Mouse (Mus musculus): ENCODE measurements at regions not wholly inside any gene's neighbourhood (a gene's known extent, or its start where the extent isn't known, plus 50 kb on each side); places are given as distances from the start of the nearest gene placed in this dataset.

DNA sequence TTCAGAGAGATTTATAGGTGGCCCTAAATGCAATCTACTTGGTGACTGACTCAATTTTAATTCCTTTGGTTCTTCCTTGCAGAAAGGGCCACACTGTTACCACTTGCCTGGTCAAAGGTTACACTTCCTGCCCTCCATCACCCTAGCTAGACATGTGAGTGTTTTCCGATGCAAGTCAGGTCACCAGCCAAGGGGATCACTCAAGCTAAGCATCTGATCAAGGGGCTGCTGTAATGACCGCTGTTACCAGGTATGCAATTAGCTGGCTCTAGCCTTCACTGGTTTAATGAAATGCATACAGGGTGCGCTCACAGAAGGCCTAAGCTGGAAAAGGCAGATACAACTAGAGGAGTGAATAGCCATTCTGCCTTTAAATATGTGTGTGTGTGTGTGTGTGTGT, 105.1 kb downstream of the Mtx2 start:
- 0 out of 2 replicates have a peak overlapping the region, but pooled peaks have one; percentile 31 for H3K27ac ChIP-seq
- H3K27me3 ChIP-seq (ENCODE audit: insufficient read depth, low read length), result no peaks in the 10 kb centered on the region
- no peak overlapping the region for H3K4me2 ChIP-seq (ENCODE audit: low read length)
- H3K4me3 ChIP-seq (replicated peaks; ENCODE audit: low read depth, low read length), result no peak overlapping the region
- no peak overlapping the region for H3K9ac ChIP-seq (ENCODE audit: low read depth, low read length)
- H3K36me3 ChIP-seq (ENCODE audit: insufficient read depth, low read length), result no peaks in the 10 kb centered on the region
- WGBS, result 17% methylated on average over 3 of the region's 3 CpGs
- H3K4me1 ChIP-seq (replicated peaks; ENCODE audit: insufficient read depth, low read length), result peaks cover 13% of the 10 kb centered on the region; the same call in 1 of the 2 replicates
- DNase-seq (ENCODE audit: low spot score) (peak; percentile 49), ATAC-seq (replicated peaks; ENCODE audit: low FRiP score, low read depth) (peak; percentile 81)
- H3K9me3 ChIP-seq (replicated peaks; ENCODE audit: low read length), result no peaks in the 10 kb centered on the region
- TF ChIP-seq CTCF (IDR thresholded peaks at IDR 0.05; ENCODE audit: low read depth), result no peak

DNA sequence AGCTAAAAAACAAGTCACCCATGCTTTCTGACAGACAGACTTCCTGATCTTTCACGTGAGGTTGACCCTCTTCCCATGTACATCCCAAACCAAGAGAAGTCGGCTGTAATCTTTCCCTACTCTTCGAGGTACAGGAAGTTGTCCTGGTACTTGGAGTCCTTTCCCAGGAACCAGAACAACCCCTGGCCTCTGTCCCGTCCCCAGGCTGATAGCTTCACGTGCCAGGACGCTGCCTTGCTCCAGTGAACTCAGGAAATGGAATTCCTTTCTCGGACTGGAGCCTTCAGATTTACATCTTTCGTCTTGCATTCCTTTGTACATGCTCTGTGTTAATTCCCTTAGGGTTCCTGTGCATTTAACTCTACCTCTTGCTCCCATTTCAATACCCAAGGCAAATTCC, 107.6 kb downstream of the Mtx2 start:
- H3K4me3 ChIP-seq (replicated peaks; ENCODE audit: low read depth, low read length), result no peak overlapping the region
- peak overlapping the region; percentile 62 for H3K27ac ChIP-seq
- H3K4me1 ChIP-seq (replicated peaks; ENCODE audit: insufficient read depth, low read length), result peaks cover 13% of the 10 kb centered on the region; the same call in 1 of the 2 replicates
- ATAC-seq (replicated peaks; ENCODE audit: low FRiP score, low read depth) (peak; percentile 55; the same call in 1 of the 2 replicates), DNase-seq (ENCODE audit: low spot score) (peak; percentile 87)
- no peaks in the 10 kb centered on the region for H3K36me3 ChIP-seq (ENCODE audit: insufficient read depth, low read length)
- TF ChIP-seq CTCF (IDR thresholded peaks at IDR 0.05; ENCODE audit: low read depth), result no peak
- H3K9me3 ChIP-seq (replicated peaks; ENCODE audit: low read length), result no peaks in the 10 kb centered on the region
- WGBS, result 4% methylated on average over 8 of the region's 8 CpGs
- H3K4me2 ChIP-seq (ENCODE audit: low read length), result no peak overlapping the region; the same call in 1 of the 2 replicates
- H3K9ac ChIP-seq (ENCODE audit: low read depth, low read length), result no peak overlapping the region
- no peaks in the 10 kb centered on the region for H3K27me3 ChIP-seq (ENCODE audit: insufficient read depth, low read length)

- no peak for TF ChIP-seq CTCF (IDR thresholded peaks at IDR 0.05; ENCODE audit: low read depth)
- no peak for DNase-seq (ENCODE audit: low spot score)
- Histone ChIP-seq H3K9ac (ENCODE audit: low read depth, low read length) (no peak overlapping the region), H3K27me3 (ENCODE audit: insufficient read depth, low read length) (no peaks in the 10 kb centered on the region), H3K9me3 (replicated peaks; ENCODE audit: low read length) (no peaks in the 10 kb centered on the region), H3K4me3 (replicated peaks; ENCODE audit: low read depth, low read length) (no peak overlapping the region), H3K4me1 (replicated peaks; ENCODE audit: insufficient read depth, low read length) (peaks cover 13% of the 10 kb centered on the region; the same call in 1 of the 2 replicates), H3K27ac (peak overlapping the region; percentile 47), H3K4me2 (ENCODE audit: low read length) (no peak overlapping the region), H3K36me3 (ENCODE audit: insufficient read depth, low read length) (no peaks in the 10 kb centered on the region)
- ATAC-seq (replicated peaks; ENCODE audit: low FRiP score, low read depth), result no peak
- 78% methylated on average over 1 of the region's 1 CpGs for WGBS
Observed at GRCm38 (mm10) chr2:74933771-74934170, 108.2 kb downstream of the Mtx2 start.

DNA sequence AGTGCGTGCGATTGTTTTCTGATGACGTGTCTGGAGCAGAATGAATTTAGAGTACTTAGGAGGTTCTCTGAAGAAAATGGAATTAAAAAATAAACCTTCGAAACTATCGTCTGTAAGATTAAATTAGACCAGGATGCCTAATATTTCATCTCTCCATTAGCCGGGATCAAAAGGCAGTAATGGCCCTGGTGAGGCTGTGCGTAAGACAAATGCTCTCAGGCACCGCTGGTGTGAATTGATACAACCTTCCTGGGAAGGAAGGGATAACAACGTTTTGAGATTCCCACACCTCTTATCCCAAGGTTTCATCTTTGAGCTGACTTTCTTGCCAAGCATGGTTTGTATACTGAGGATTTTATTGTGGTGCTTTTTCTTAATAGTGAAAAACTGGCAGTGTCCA, 113.1 kb downstream of the Mtx2 start:
- 65% methylated on average over 9 of the region's 9 CpGs for WGBS
- H3K27me3 ChIP-seq (ENCODE audit: insufficient read depth, low read length), result no peaks in the 10 kb centered on the region
- 0 out of 2 replicates have a peak, but pooled peaks cover under 1% of the 10 kb centered on the region for H3K4me1 ChIP-seq (replicated peaks; ENCODE audit: insufficient read depth, low read length)
- H3K9me3 ChIP-seq (replicated peaks; ENCODE audit: low read length), result no peaks in the 10 kb centered on the region
- H3K4me2 ChIP-seq (ENCODE audit: low read length), result no peak overlapping the region
- H3K36me3 ChIP-seq (ENCODE audit: insufficient read depth, low read length), result no peaks in the 10 kb centered on the region
- H3K9ac ChIP-seq (ENCODE audit: low read depth, low read length), result no peak overlapping the region
- no peak for ATAC-seq (replicated peaks; ENCODE audit: low FRiP score, low read depth)
- H3K27ac ChIP-seq, result no peak overlapping the region
- no peak for DNase-seq (ENCODE audit: low spot score)
- no peak for TF ChIP-seq CTCF (IDR thresholded peaks at IDR 0.05; ENCODE audit: low read depth)
- no peak overlapping the region for H3K4me3 ChIP-seq (replicated peaks; ENCODE audit: low read depth, low read length)

- no peak for ATAC-seq (replicated peaks; ENCODE audit: low FRiP score, low read depth)
- Histone ChIP-seq H3K9me3 (replicated peaks; ENCODE audit: low read length) (no peaks in the 10 kb centered on the region), H3K9ac (ENCODE audit: low read depth, low read length) (no peak overlapping the region), H3K4me1 (replicated peaks; ENCODE audit: insufficient read depth, low read length) (no peaks in the 10 kb centered on the region), H3K36me3 (ENCODE audit: insufficient read depth, low read length) (no peaks in the 10 kb centered on the region), H3K4me2 (ENCODE audit: low read length) (no peak overlapping the region), H3K27me3 (ENCODE audit: insufficient read depth, low read length) (no peaks in the 10 kb centered on the region), H3K27ac (no peak overlapping the region), H3K4me3 (replicated peaks; ENCODE audit: low read depth, low read length) (no peak overlapping the region)
- no peak for DNase-seq (ENCODE audit: low spot score)
- WGBS, result 95% methylated on average over 10 of the region's 10 CpGs
- no peak for TF ChIP-seq CTCF (IDR thresholded peaks at IDR 0.05; ENCODE audit: low read depth)
Observed at GRCm38 (mm10) chr2:74941966-74942365, 116.4 kb downstream of the Mtx2 start.

DNA sequence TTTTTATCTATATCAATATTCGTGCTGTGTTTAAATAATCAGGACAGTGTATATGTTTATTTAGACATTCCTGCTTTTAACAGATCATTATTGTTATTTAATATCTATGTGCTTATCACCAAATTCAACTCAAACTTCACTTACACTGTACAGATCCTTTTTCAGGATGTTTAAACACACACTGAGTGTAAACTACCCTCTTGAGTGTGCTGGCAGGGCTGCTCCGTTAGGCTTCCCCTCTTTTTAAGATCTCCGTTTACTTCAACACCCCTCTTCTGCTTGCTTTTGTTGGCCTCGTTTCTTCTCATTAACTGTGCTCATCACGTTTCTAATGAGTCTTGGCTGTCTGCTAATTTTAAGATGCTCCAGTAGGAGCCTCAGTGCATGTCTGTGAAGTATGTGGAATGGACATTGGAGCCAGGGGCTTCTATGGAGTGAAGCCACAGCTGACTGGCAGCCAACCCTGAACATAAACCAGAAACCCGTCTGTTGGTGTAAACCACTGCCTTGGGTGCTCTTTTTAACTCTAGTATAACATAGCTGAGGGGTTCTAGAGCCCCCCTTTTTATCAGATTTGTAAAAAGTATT, 117.1 kb downstream of the Mtx2 start:
- Histone ChIP-seq H3K9ac (ENCODE audit: low read depth, low read length) (no peak overlapping the region), H3K4me3 (replicated peaks; ENCODE audit: low read depth, low read length) (no peak overlapping the region), H3K4me2 (ENCODE audit: low read length) (no peak overlapping the region), H3K4me1 (replicated peaks; ENCODE audit: insufficient read depth, low read length) (no peaks in the 10 kb centered on the region), H3K27ac (no peak overlapping the region), H3K36me3 (ENCODE audit: insufficient read depth, low read length) (no peaks in the 10 kb centered on the region), H3K27me3 (ENCODE audit: insufficient read depth, low read length) (no peaks in the 10 kb centered on the region), H3K9me3 (replicated peaks; ENCODE audit: low read length) (no peaks in the 10 kb centered on the region)
- no peak for ATAC-seq (replicated peaks; ENCODE audit: low FRiP score, low read depth)
- 50% methylated on average over 6 of the region's 6 CpGs for WGBS
- no peak for TF ChIP-seq CTCF (IDR thresholded peaks at IDR 0.05; ENCODE audit: low read depth)
- no peak for DNase-seq (ENCODE audit: low spot score)
